Mouse (Mus musculus) adrenal gland, adult 18-20 months (tissue): Measurements from ENCODE around the gene Irf2. TPM values are rescaled to one million over a fixed set of nuclear protein-coding genes. Genes with fewer than 3 reads are reported as not detected.

Experiments
- DNase-seq, 2 experiments: peaks; one replicate each; pipeline ENCODE4 v3.0.0; 2021 to 2022; ENCODE audit warnings: low spot score in 2 of 2
- total RNA-seq, 2 experiments: library from RNA; stranded (reverse); gene quantifications; 1 replicate in 1 of 2; 2 replicates in 1 of 2; pipeline ENCODE4 v1.2.3; 2021

Irf2 gene
- total RNA-seq, 2 experiments from 2014 or later, result 46.8 to 54.1 TPM

GRCm38 (mm10) chr8:46754355-46754754 is 14.8 kb downstream of the Irf2 start:
- no peak for DNase-seq

GRCm38 (mm10) chr8:46755731-46756333 is 16.3 kb downstream of the Irf2 start:
- DNase-seq, result no peak

GRCm38 (mm10) chr8:46757613-46758012 is 18.1 kb downstream of the Irf2 start:
- no peak for DNase-seq

GRCm38 (mm10) chr8:46758131-46758530 is 18.6 kb downstream of the Irf2 start:
- no peak for DNase-seq

- no peak for DNase-seq
Observed at GRCm38 (mm10) chr8:46758676-46759075, 19.1 kb downstream of the Irf2 start.

GRCm38 (mm10) chr8:46759562-46759961 is 20.0 kb downstream of the Irf2 start:
- DNase-seq, result no peak

GRCm38 (mm10) chr8:46760701-46761100 is 21.2 kb downstream of the Irf2 start:
- DNase-seq, result no peak

GRCm38 (mm10) chr8:46761454-46761853 is 21.9 kb downstream of the Irf2 start:
- no peak for DNase-seq

GRCm38 (mm10) chr8:46769408-46770180 is 30.1 kb downstream of the Irf2 start:
- no peak for DNase-seq

- DNase-seq, result no peak
Observed at GRCm38 (mm10) chr8:46770905-46771516, 31.5 kb downstream of the Irf2 start.

- DNase-seq, result no peak
Observed at GRCm38 (mm10) chr8:46772801-46773200, 33.3 kb downstream of the Irf2 start.

- DNase-seq, result peak in 1 of 2 experiments; percentile 47
Observed at GRCm38 (mm10) chr8:46777760-46778460, 38.4 kb downstream of the Irf2 start.

GRCm38 (mm10) chr8:46781067-46781657 is 41.6 kb downstream of the Irf2 start:
- no peak for DNase-seq

- DNase-seq, result no peak
Observed at GRCm38 (mm10) chr8:46782254-46782653, 42.7 kb downstream of the Irf2 start.

GRCm38 (mm10) chr8:46785070-46785469 is 45.5 kb downstream of the Irf2 start:
- DNase-seq, result no peak

GRCm38 (mm10) chr8:46785926-46786325 is 46.4 kb downstream of the Irf2 start:
- DNase-seq, result no peak

GRCm38 (mm10) chr8:46789091-46789881 is 49.8 kb downstream of the Irf2 start:
- no peak for DNase-seq

- DNase-seq, result no peak
Observed at GRCm38 (mm10) chr8:46791664-46792371, 52.3 kb downstream of the Irf2 start.

GRCm38 (mm10) chr8:46792653-46793052 is 53.1 kb downstream of the Irf2 start:
- DNase-seq, result no peak

GRCm38 (mm10) chr8:46793248-46793647 is 53.7 kb downstream of the Irf2 start:
- DNase-seq, result no peak
